34 mouse cellular contexts compared by ENCODE assay signal in the genomic region with DNA sequence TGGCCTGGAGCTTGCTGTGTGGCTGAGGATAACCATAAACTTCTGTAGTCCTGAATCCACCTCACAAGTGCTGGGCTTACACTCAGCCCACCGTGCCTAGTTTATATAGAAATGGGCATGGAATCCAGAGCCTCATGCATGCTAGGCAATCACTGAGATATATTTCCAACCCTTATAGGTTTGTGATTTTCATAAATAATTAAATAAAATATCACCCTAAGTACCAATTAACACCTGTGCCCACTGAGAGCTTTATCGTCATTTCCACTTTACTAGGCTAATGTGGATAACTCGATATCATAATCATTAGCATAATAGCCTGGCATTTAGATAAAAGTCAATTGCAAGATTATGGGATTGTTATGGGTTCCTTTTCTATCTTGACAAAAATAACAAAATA. TPM values are rescaled to one million over a fixed set of nuclear protein-coding genes. Genes with fewer than 3 reads are reported as not detected.
"Had no signal": no experiment of that assay in that cellular context is flagged by ENCODE, and none has a peak within 500 bp of the region (broad histone marks: within the 10 kb centered on the region; RNA-seq: fewer than 3 reads in every experiment).

No protein-coding gene starts in this region.

- H3K27me3 ChIP-seq: embryonic facial prominence, embryonic 12.5 days; embryonic facial prominence, embryonic 13.5 days; embryonic facial prominence, embryonic 15.5 days; forebrain, embryonic 12.5 days; forebrain, embryonic 13.5 days; forebrain, embryonic 15.5 days had no signal

- H3K36me3 ChIP-seq: embryonic facial prominence, embryonic 10.5 days; embryonic facial prominence, embryonic 12.5 days; embryonic facial prominence, embryonic 13.5 days; embryonic facial prominence, embryonic 15.5 days; forebrain, embryonic 10.5 days; forebrain, embryonic 12.5 days; forebrain, embryonic 15.5 days had no signal

- H3K4me2 ChIP-seq: embryonic facial prominence, embryonic 12.5 days; embryonic facial prominence, embryonic 13.5 days; embryonic facial prominence, embryonic 15.5 days; forebrain, embryonic 12.5 days; forebrain, embryonic 13.5 days; forebrain, embryonic 15.5 days had no signal

- H3K4me1 ChIP-seq: embryonic facial prominence, embryonic 12.5 days; embryonic facial prominence, embryonic 15.5 days; forebrain, embryonic 12.5 days; forebrain, embryonic 13.5 days; forebrain, embryonic 15.5 days had no signal

- H3K27ac ChIP-seq: embryonic facial prominence, embryonic 10.5 days; embryonic facial prominence, embryonic 12.5 days; embryonic facial prominence, embryonic 13.5 days; embryonic facial prominence, embryonic 15.5 days; forebrain, embryonic 10.5 days; forebrain, embryonic 12.5 days; forebrain, embryonic 13.5 days; forebrain, embryonic 15.5 days; gastrocnemius, adult 2 months; heart, adult 2 months had no signal

- H3K4me3 ChIP-seq: embryonic facial prominence, embryonic 10.5 days; embryonic facial prominence, embryonic 12.5 days; embryonic facial prominence, embryonic 13.5 days; embryonic facial prominence, embryonic 15.5 days; erythroblast, embryonic 14.5 days; forebrain, embryonic 10.5 days; forebrain, embryonic 12.5 days; forebrain, embryonic 13.5 days; forebrain, embryonic 15.5 days; gastrocnemius, adult 2 months; heart, adult 2 months had no signal

- ATAC-seq: forebrain, embryonic 13.5 days; forebrain, embryonic 14.5 days; forebrain, embryonic 15.5 days; forebrain, embryonic 16.5 days; forebrain, postnatal 0 days had no signal

- DNase-seq: cerebellum, adult 2 months; cerebellum, adult 8-10 months; cerebellum, adult 9-10 months; cerebellum, adult 9-11 months; cerebellum, postnatal 10 days; cerebellum, postnatal 14 days; cerebellum, postnatal 25 days; cerebellum, postnatal 36 days; embryo, embryonic 11 days; forebrain, postnatal 0 days; gastrocnemius, adult 2 months; gastrocnemius, postnatal 10 days; gastrocnemius, postnatal 14 days; gastrocnemius, postnatal 25 days; gastrocnemius, postnatal 36 days; heart, adult 18-20 months; heart, adult 2 months had no signal

- H3K9ac ChIP-seq: embryonic facial prominence, embryonic 12.5 days; embryonic facial prominence, embryonic 13.5 days; embryonic facial prominence, embryonic 15.5 days; forebrain, embryonic 12.5 days; forebrain, embryonic 13.5 days; forebrain, embryonic 15.5 days; forebrain, postnatal 0 days had no signal

- H3K9me3 ChIP-seq: embryonic facial prominence, embryonic 10.5 days; embryonic facial prominence, embryonic 12.5 days; embryonic facial prominence, embryonic 13.5 days; embryonic facial prominence, embryonic 15.5 days; forebrain, embryonic 10.5 days; forebrain, embryonic 12.5 days; forebrain, embryonic 13.5 days; forebrain, embryonic 15.5 days had no signal

RNA-seq across cellular contexts. Expression of a gene that starts 17.3 kb away (rescaled TPM):
- polyA plus RNA-seq: erythroblast, embryonic 14.5 days; forebrain, embryonic 16.5 days had no signal

RNA-seq across cellular contexts. Expression of a gene that starts 26.7 kb away (rescaled TPM):
- polyA plus RNA-seq: cortical plate, adult 2 months; embryonic facial prominence, embryonic 10.5 days; embryonic facial prominence, embryonic 11.5 days; erythroblast, embryonic 14.5 days; forebrain, embryonic 10.5 days; forebrain, embryonic 11.5 days; forebrain, embryonic 12.5 days; forebrain, embryonic 13.5 days; forebrain, embryonic 14.5 days; forebrain, embryonic 15.5 days; forebrain, embryonic 16.5 days had no signal

RNA-seq across cellular contexts. Expression of a gene that starts 30.6 kb away (rescaled TPM):
- polyA plus RNA-seq: cerebellum, adult 2 months; cortical plate, adult 2 months; embryonic facial prominence, embryonic 10.5 days; embryonic facial prominence, embryonic 11.5 days; embryonic facial prominence, embryonic 12.5 days; embryonic facial prominence, embryonic 13.5 days; embryonic facial prominence, embryonic 14.5 days; embryonic facial prominence, embryonic 15.5 days; erythroblast, embryonic 14.5 days; forebrain, embryonic 10.5 days; forebrain, embryonic 11.5 days; forebrain, embryonic 12.5 days; forebrain, embryonic 13.5 days; forebrain, embryonic 14.5 days; forebrain, embryonic 15.5 days; forebrain, embryonic 16.5 days; forebrain, postnatal 0 days had no signal

RNA-seq across cellular contexts. Expression of a gene that starts 38.8 kb away (rescaled TPM):
- polyA plus RNA-seq: cerebellum, adult 2 months; embryonic facial prominence, embryonic 10.5 days; embryonic facial prominence, embryonic 11.5 days; erythroblast, embryonic 14.5 days; forebrain, embryonic 13.5 days had no signal

RNA-seq across cellular contexts. Expression of a gene that starts 46.0 kb away (rescaled TPM):
- polyA plus RNA-seq: cerebellum, adult 2 months; cortical plate, adult 2 months; embryonic facial prominence, embryonic 10.5 days; embryonic facial prominence, embryonic 11.5 days; embryonic facial prominence, embryonic 12.5 days; embryonic facial prominence, embryonic 13.5 days; embryonic facial prominence, embryonic 14.5 days; embryonic facial prominence, embryonic 15.5 days; erythroblast, embryonic 14.5 days; forebrain, embryonic 10.5 days; forebrain, embryonic 11.5 days; forebrain, embryonic 12.5 days; forebrain, embryonic 13.5 days; forebrain, embryonic 14.5 days; forebrain, embryonic 15.5 days; forebrain, embryonic 16.5 days; forebrain, postnatal 0 days; frontal cortex, adult 2 months; gonadal fat pad, adult 2 months; heart, adult 2 months had no signal
